Mouse (Mus musculus): Measurements from ENCODE around the gene Mapk8ip1.

The Mapk8ip1 gene

GRCm38 (mm10) chr2:92372767-92373436 is 28.2 kb downstream of the Mapk8ip1 start:
- no peak for DNase-seq (ENCODE audit: low spot score)

GRCm38 (mm10) chr2:92371971-92372690 is 28.9 kb downstream of the Mapk8ip1 start:
- no peak for DNase-seq (ENCODE audit: low spot score)

GRCm38 (mm10) chr2:92370821-92371805 is 29.9 kb downstream of the Mapk8ip1 start:
- DNase-seq (ENCODE audit: low spot score) = no peak

GRCm38 (mm10) chr2:92370375-92370774 is 30.7 kb downstream of the Mapk8ip1 start:
- no peak for DNase-seq (ENCODE audit: low spot score)

- no peak for DNase-seq (ENCODE audit: low spot score)
These were observed 33.6 kb downstream of the Mapk8ip1 start for GRCm38 (mm10) chr2:92367383-92368029.

- DNase-seq (ENCODE audit: low spot score) = no peak
These were observed 35.5 kb downstream of the Mapk8ip1 start for GRCm38 (mm10) chr2:92365568-92365967.

- DNase-seq (ENCODE audit: low spot score) = no peak
These were observed 37.0 kb downstream of the Mapk8ip1 start for GRCm38 (mm10) chr2:92364086-92364485.

GRCm38 (mm10) chr2:92362571-92363228 is 38.4 kb downstream of the Mapk8ip1 start:
- no peak for DNase-seq (ENCODE audit: low spot score)

DNA sequence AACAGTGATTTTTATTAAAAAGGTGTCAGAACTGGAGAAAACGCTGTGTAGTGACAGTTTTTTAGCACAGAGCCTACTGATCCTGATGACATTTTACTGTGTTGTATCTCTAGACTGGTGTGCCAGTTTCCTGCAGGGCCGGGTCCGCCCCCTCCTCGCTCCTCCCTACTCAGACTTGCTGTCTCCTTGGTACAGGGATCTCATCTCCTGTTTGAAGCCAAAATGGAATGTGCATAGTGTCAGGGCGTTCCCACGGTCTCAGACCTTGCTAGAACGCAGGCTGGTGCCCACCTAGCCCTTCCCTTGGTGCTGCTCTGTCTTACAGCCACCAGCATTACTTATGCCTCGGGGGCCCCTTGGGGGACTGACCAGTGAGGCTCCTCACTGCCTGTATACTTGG is 39.3 kb downstream of the Mapk8ip1 start:
- no peak for DNase-seq (ENCODE audit: low spot score)

DNA sequence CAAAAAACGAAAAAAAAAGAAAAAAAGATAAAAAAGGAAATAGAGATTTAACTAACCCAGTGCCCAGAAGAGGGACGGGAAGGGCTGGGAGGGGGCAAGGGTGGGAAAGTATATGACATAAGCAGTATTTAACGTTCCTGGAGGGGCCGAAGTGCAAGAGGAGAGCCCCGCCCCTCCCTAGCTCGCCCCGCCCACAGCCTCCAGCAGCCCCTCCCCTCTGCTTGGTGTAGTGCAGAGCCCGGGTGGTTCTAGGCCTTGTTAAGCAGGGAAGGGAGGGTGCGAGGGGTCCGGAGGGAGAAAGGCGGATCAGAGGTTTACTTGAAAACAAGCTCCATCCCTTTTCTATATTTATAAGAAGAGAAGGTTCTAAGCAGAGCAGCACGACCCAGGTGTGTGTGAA is 40.2 kb downstream of the Mapk8ip1 start:
- DNase-seq (ENCODE audit: low spot score) = no peak

DNA sequence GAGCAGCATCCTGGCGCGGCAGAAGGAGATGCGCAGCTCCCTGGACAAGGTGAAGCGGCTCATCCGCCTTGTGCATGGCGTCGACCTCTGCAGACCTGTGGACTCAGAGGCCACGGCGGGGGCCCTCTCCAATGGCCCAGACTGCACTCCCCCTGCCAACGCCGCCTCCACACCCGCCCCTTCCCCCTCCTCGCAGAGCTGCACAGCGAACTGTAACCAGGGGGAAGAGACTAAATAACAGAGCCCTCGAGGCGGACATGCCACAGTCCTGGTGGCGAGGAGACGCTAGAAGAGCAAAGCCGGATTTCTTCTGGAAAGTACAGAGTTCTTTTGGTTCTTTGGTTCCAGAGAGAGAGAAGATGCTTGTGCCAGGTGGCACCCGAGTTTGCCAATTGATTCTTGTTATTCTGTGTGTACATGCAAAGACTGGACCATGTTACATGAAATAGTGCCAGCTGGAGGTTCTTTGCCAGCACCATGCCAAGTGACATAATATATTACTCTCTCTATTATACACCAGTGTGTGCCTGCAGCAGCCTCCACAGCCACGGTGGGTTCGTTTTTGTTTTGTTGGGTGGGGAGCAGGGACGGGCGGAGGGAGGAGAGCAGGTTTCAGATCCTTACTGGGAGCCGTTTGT is 40.8 kb downstream of the Mapk8ip1 start:
- no peak for DNase-seq (ENCODE audit: low spot score)

- DNase-seq (ENCODE audit: low spot score) = no peak
These were observed 41.8 kb downstream of the Mapk8ip1 start for GRCm38 (mm10) chr2:92359301-92359700.

- DNase-seq (ENCODE audit: low spot score) = no peak
These were observed 46.8 kb downstream of the Mapk8ip1 start for GRCm38 (mm10) chr2:92354224-92354623.

DNA sequence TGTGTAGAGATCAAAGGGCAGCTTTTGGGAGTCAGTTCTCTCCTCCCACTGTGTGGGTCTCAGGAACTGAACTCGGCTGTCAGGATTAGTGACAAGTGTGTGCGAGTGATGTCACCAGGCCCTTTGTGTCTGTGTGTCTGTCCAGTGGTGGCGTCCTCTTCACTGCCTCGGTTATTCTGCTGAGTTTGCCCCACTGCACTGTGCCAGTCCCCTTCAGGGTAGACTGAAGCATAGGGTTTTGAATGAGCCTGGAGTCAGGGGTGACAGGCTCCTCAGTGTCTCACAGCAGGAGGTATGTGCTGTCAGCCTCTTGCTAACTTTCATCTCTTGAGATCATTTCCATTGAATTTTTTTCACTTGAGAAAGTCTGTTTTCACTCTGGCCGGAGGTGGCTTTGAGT is 47.7 kb downstream of the Mapk8ip1 start:
- no peak for DNase-seq (ENCODE audit: low spot score)

- DNase-seq (ENCODE audit: low spot score) = no peak
These were observed 50.4 kb downstream of the Mapk8ip1 start for GRCm38 (mm10) chr2:92350686-92351085.

DNA sequence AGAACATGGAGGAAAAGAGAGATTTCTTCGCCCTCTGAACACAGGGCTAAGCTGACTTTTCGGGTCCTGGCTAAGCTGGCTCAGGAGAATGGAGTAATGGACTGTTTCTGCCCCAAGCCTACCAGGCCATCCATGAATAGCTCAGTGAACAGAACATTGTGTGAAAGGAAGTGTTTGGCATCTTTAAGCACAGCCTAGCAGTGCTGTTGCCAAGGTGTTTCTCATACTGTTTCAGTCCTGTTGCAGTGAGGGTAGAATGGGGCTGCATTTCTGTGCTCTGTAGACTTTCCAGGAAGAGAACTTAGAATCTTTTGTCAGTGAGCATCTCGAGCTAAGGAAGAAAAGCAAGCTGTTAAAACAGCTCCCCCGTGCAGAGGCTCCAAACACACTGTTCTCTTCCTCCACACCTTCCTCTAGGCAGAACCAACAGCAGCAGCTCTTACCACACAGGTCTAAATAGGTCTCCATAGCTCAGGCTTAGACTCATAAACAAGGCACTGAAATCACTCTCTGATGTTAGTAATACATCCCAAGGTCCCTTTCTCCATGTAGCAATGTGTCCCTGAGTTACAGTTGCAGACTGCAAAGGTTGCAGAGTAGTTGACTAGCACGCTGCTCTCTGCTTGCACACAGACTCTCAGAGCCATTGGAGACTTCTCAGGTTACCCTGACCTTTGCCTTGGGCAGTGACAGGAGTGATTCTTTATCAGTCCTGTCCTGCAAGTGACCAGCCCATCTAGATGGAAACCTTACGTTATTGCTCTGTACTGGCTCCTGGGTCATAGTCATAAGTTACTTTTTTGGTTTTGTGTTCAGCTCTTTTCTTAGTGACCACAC is 51.3 kb downstream of the Mapk8ip1 start:
- DNase-seq (ENCODE audit: low spot score) = no peak

DNA sequence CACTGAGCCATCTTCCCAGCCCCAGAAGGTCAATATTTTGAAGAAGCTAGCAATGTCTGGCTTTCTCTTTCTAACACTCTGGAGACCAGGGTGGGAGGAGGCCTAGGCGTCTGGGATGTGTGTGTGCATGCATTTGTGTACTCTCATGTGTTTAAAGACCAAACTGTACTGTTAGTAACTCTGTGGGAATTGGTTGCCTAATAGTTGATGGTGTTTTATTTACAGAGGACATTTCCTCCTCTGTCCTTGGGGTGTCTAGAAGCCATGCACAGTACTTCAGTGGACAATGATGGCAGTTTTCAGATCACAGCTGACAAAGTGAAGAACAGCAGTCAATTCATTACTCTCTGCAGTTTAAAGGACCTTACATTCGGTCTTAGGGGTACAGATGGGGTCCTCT is 53.9 kb downstream of the Mapk8ip1 start:
- no peak for DNase-seq (ENCODE audit: low spot score)

GRCm38 (mm10) chr2:92342418-92342817 is 58.6 kb downstream of the Mapk8ip1 start:
- no peak for DNase-seq (ENCODE audit: low spot score)
